Mouse (Mus musculus) subcutaneous adipose tissue, adult 2 months (tissue): ENCODE measurements around the gene Nat8f5. TPM values are rescaled to one million over a fixed set of nuclear protein-coding genes. Genes with fewer than 3 reads are reported as not detected.

Experiments
- polyA plus RNA-seq: library from polyadenylated mRNA; depleted of rRNA; stranded (reverse); fragments of >200 nt; gene quantifications from 2 replicates; pipeline ENCODE4 v1.2.3, GENCODE M21; 2012; ENCODE audit warnings: low replicate concordance; rRNA removed

Gene Nat8f5
- polyA plus RNA-seq, result not detected in 2 replicates

GRCm38 (mm10) chr6:85820837-85821236, at the start of gene Nat8f5, which contains the start of gene Nat8f6:
Nat8f5 (minus strand) TSS chr6:85820972.
Nat8f6 (minus strand) TSS chr6:85820954.

GRCm38 (mm10) chr6:85869006-85869405, 48.2 kb upstream of the Nat8f5 start, which contains the start of gene Nat8f2:
Nat8f2 (minus strand) TSS chr6:85869158.

GRCm38 (mm10) chr6:85831796-85832321, 11.1 kb upstream of the Nat8f5 start, which contains the start of gene Nat8:
Nat8 (minus strand) TSS chr6:85832082.

Other genes with a start within 250 kb of the Nat8f5 start
- 0.69 and 2.3 TPM in 2 replicates for gene Alms1, start 233.4 kb downstream of the Nat8f5 start, polyA plus RNA-seq
- gene Nat8f7, start 107.8 kb downstream of the Nat8f5 start, polyA plus RNA-seq, result 0.54 and 0.89 TPM in 2 replicates
- 0.92 and 2.0 TPM in 2 replicates for gene Nat8f3, start 55.2 kb downstream of the Nat8f5 start, polyA plus RNA-seq
- 0.87 and 0.99 TPM in 2 replicates for gene Nat8f6, start within 50 bp of the Nat8f5 start, polyA plus RNA-seq
- gene Nat8, start 11.1 kb upstream of the Nat8f5 start, polyA plus RNA-seq, result 0.18 TPM in 1 of 2 replicates, not detected in the other
- gene Nat8f2, start 48.2 kb upstream of the Nat8f5 start, polyA plus RNA-seq, result 0.15 TPM in 1 of 2 replicates, not detected in the other
- gene Nat8f4, start 83.9 kb upstream of the Nat8f5 start, polyA plus RNA-seq, result 0.75 and 1.6 TPM in 2 replicates
- gene Tprkb, start 90.9 kb upstream of the Nat8f5 start, polyA plus RNA-seq, result 16.0 and 20.3 TPM in 2 replicates
- gene Nat8f1, start 94.7 kb upstream of the Nat8f5 start, polyA plus RNA-seq, result 10.6 and 12.9 TPM in 2 replicates
- 34.6 and 50.5 TPM in 2 replicates for gene Dusp11, start 140.7 kb upstream of the Nat8f5 start, polyA plus RNA-seq
- gene Figla, start 195.2 kb upstream of the Nat8f5 start, polyA plus RNA-seq, result not detected in 2 replicates
- 0.10 and 0.93 TPM in 2 replicates for gene Add2, start 207.7 kb upstream of the Nat8f5 start, polyA plus RNA-seq